Mouse (Mus musculus): ENCODE data around the gene Tmc6. TPM values are rescaled to one million over a fixed set of nuclear protein-coding genes. Genes with fewer than 3 reads are reported as not detected.

The Tmc6 gene
- total RNA-seq, 2 experiments from 2014 or later = 5.9 to 10.6 TPM

Other genes starting within 250 kb of the Tmc6 start
- 10 to 100 TPM; 66.1 to 67.7 TPM for gene Tnrc6c, start 127.9 kb downstream of the Tmc6 start, total RNA-seq (2021)
- gene Tmc8, start 122 bp downstream of the Tmc6 start, total RNA-seq (2021) = 1 to 10 TPM in 1 of 2 experiments, under 1 TPM in 1; 0.72 to 1.1 TPM
- under 1 TPM in 1 of 2 experiments, not detected in 1; 0.40 TPM for gene 6030468B19Rik, start 15.5 kb upstream of the Tmc6 start, total RNA-seq (2021)
- gene Gm20708, start 27.5 kb upstream of the Tmc6 start, total RNA-seq (2021) = 1 to 10 TPM; 1.5 to 2.2 TPM
- 10 to 100 TPM; 12.3 to 12.4 TPM for gene Syngr2, start 27.5 kb upstream of the Tmc6 start, total RNA-seq (2021)
- gene Afmid, start 43.7 kb upstream of the Tmc6 start, total RNA-seq (2021) = 1 to 10 TPM; 3.3 to 7.3 TPM
- gene Tk1, start 43.9 kb upstream of the Tmc6 start, total RNA-seq (2021) = under 1 TPM; 0.43 to 0.50 TPM
- gene Birc5, start 67.1 kb upstream of the Tmc6 start, total RNA-seq (2021) = 1 to 10 TPM in 1 of 2 experiments, under 1 TPM in 1; 0.82 to 1.1 TPM
- gene Tmem235, start 78.6 kb upstream of the Tmc6 start, total RNA-seq (2021) = not detected
- 1 to 10 TPM; 2.8 to 3.0 TPM for gene Tha1, start 91.3 kb upstream of the Tmc6 start, total RNA-seq (2021)
- 1 to 10 TPM; 1.0 to 1.3 TPM for gene Socs3, start 187.8 kb upstream of the Tmc6 start, total RNA-seq (2021)
- 10 to 100 TPM; 78.8 to 81.7 TPM for gene Pgs1, start 204.1 kb upstream of the Tmc6 start, total RNA-seq (2021)

Measured in layer of hippocampus, adult 18-20 months (tissue).